Mouse (Mus musculus): Measurements from ENCODE around the gene Ska2.

- no peak for TF ChIP-seq CTCF (IDR thresholded peaks at IDR 0.05; ENCODE audit: borderline replicate concordance, insufficient read depth, low read length)
- TF ChIP-seq POLR2A (IDR thresholded peaks at IDR 0.05; ENCODE audit: low read depth, low read length) = no peak
Observed at GRCm38 (mm10) chr11:87087142-87087541, 21.9 kb upstream of the Ska2 start.
